Mouse (Mus musculus): ENCODE results near the gene Mtfr2.

Gene Mtfr2

DNA sequence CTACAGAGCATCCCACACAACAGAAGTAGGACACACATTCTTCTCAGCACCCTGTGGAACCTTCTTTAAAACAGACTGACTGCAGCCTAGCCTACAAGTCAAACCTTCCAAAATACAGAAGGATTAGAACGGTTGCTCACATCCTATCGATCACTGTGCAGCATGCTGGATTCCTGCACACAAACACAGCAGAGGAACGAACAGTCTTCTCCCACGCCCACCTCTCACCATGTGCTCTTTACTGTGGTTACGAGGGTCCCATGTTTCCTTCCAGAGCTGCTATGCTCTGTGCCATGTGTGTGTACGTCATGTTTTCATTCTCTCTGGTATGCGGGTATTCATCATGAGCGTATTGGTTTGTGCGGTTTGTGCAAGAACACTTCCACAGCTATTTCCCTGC, 30.1 kb downstream of the Mtfr2 start:
- in situ Hi-C loops (cut with MboI; ENCODE audit: low sequenced_read_pairs), result no loop called here

DNA sequence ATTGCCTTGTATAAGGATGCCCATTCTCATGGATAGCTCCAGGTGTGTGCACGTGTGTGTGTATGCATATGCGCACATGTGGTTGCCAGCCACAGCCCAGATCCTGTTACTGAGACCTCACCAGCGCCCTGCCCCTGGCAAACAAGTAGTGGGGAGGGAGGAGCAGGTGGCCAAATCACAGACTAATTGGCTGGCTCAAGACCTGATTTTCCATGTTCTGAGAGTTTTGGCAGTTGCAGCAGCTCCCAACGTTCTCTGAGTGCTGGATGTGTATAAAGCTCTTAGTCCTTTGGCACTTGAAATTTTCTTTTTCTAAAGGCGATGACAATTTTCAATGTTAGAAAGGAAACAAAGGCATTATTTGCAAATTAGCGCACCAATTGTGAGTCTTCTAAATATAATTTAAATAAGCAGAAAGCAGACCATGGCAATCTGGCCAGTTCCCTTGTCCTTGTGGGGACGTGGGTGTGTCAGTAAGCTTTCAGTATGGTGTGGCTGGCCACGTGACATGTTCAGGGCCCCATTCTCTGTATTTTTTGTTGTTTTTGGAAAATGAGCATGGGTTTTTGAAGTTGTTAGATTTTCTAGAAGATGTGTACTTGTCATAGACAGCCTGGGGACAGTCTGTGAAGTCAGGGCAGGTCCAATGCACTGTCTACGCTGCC, 31.6 kb downstream of the Mtfr2 start:
- in situ Hi-C loops (cut with MboI; ENCODE audit: low sequenced_read_pairs), result no loop called here

DNA sequence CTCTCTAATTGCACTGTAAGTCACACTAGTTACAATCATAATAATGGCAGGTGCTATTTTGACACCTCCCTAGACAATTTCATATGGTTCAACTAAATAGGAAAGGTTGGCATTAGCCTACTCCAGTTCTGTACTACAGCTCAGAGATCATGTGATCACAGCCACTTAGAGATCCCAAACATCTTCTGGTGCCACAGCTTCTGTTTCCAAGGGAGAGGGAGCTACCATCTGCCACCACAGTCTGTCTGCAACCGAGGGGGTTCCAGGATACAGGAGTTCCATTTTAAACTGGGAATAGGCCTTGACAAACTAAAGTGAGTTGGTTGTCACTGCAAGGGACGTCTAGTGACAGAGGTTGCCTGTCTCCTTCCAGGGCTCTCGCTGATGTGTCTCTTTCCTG, 33.2 kb downstream of the Mtfr2 start:
- in situ Hi-C loops (cut with MboI; ENCODE audit: low sequenced_read_pairs), result no loop called here

DNA sequence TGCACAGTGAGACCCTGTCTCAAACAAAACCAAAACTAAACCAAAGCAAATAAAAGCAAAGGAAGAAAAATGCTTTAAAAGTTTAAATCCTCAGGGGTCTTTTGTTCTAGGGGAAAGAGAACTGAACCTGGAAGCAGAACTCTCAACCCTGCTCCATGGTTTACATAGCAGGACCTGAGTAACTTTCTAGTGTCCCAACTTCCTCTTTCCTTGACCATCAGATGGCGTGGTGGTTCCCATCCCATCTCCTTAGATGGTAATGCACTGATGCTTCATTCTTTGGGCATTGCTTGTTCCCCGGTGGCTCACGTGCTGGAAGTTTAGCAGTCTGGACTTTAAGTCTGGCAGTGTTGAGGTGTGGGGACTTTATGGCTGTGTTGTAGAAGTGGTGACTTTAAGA, 33.8 kb downstream of the Mtfr2 start:
- in situ Hi-C loops (cut with MboI; ENCODE audit: low sequenced_read_pairs), result no loop called here

DNA sequence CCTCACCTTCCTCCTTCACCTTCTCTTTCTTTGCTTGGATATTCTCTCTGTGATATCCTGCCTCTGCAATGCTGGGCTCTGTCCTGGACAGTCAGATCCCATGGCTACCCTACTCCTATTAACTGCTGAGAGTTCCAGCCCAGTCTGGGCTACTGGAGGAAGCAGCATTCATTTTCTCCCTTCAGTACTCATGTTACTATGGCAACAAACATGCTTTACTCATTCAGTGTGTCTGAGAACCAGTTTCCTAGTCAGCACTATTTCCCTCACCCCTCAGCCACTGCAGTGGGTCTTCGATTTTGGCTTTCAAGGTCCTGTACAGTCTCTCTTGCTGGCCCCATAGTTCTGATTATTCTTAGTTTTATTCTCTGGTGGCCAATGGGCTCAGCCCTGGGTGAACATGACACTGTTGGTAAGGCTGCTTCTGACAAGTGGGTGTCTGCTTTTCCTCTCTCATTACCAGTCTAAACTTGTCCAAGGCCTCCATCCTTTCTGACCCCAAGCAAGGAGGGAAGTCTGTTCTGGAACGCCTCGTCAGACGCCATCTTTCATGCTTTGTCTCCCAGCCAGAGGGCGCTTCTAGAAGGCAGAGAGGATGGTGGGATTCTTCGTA, 35.3 kb downstream of the Mtfr2 start:
- in situ Hi-C loops (cut with MboI; ENCODE audit: low sequenced_read_pairs), result no loop called here

DNA sequence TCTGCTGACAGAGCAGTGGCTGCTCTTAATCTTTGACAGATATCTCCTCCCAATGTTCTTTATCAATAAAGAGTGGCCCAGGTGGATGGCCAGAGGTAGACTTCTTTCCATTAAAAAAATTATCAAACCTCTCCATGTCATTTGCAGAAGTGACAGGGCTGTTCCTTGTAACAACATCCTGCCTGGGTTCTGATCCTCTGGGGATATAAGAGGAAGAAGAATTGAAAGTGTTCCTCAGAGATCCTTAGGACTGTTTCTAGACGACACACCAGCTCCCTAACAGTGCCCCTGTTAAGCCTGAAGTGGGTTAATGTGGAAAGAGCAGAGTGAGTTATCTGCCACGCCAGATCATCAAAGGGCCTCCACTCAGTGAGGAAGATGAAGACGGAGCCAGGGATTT, 43.0 kb downstream of the Mtfr2 start:
- in situ Hi-C loops (cut with MboI; ENCODE audit: low sequenced_read_pairs), result no loop called here

DNA sequence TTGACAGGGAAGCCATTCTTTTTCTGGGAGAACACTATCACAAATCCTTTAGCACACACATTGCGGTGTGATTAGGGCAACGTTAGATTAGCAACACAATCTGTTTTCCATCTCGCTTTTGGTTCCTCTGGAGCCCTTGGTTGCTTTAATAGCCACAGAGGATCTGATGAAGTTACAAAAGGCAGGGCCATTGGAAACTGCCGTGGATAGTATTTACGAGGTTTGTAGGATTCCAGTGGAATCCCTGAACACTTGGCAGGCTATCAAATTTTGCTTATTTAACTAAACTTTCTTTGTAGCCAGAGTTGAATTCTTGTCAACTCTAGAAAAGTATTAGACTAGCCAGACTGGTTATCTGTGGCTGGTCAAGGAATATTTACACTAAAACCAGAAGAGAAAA, 47.2 kb downstream of the Mtfr2 start:
- in situ Hi-C loops (cut with MboI; ENCODE audit: low sequenced_read_pairs), result no loop called here

DNA sequence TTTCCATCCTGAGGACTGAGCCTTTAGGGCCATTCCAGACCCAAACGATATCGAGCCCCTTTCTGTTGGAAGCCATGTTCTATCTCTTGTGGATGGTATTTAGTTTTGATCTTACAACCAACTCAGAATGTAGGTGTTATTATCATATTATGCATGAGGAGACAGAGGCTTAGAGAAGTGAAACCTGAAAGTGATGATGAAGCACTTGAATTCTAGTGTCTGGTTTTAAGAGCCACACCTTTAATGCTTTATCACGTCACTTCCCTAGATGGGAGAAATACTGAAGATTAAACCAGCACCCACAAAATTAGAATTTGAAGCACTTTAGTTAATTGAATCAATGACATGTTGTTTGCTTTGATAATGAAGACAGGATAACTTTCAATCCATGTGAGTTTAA, 48.2 kb downstream of the Mtfr2 start:
- in situ Hi-C loops (cut with MboI; ENCODE audit: low sequenced_read_pairs), result no loop called here

DNA sequence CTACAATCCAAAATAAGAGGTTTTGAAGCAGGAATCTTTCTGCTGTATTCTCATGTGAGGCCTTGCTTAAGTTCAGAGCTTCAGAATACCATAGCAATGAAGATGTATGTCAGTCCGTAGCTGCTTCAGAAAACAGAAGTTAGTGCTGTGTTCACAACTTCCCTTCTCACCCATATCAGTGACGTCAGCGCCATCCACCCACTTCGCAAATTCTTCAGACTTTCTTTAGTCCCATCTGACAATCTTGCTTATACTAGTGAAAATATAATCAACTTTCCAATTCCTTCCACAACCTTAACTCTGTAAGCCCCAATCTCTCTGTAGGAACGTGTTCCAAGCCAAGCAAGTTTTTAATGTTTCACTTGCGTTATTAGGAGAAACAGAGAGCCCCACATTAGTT, 50.7 kb downstream of the Mtfr2 start:
- in situ Hi-C loops (cut with MboI; ENCODE audit: low sequenced_read_pairs), result no loop called here

DNA sequence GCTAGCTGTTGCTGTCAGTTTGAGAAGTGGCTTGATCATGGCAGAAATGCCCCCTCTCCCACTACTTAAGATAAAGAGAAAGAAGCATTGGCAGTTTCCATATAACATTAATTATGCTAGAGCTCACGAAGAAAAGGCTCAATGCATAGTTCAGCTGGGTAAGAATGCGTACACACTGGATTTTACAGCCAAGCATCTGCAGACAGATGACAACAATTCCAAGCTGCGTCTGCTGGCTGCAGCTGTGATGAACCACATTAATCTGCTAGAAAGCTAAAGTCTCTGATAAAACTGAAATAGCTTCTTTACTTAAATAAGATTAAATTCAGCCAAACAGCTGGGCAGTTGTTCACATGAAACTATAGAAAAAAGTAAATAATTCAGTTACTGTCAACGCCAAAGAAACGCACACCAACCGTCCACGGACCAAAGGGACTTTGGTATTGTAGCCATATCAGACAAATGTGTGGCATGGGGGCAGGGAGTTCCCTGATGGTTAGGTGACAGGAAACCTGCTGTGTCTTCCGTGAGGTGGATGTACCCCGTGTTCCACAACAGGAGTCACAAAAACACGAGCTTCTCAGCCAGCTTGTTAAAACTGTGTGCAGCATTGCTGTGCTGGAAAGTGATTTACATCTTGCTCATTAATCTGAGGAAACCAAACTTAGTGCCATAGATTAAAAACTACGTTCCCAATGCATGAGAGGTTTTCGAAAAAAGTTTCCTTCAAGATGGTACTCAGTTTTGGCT, 51.2 kb downstream of the Mtfr2 start:
- in situ Hi-C loops (cut with MboI; ENCODE audit: low sequenced_read_pairs), result no loop called here

DNA sequence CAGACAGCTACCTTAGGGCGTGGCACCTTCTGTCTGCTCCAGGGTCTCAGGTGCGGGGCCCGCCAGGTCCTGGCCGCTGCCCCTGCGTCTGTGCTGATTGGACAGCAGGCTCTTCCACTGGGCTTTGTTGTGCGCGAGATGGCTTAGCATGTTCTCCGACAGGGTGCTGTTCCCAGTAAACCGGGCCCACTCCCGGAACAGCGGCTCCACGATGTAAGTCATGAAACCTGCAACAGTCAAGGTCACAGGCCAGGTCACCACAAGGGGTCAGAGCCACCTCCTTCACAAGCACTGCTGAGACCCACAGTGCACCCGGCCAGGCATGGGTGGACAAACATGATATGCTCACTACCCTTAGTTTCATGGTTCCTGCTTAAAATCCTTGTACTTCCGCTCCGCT, 52.8 kb downstream of the Mtfr2 start:
- in situ Hi-C loops (cut with MboI; ENCODE audit: low sequenced_read_pairs), result no loop called here

DNA sequence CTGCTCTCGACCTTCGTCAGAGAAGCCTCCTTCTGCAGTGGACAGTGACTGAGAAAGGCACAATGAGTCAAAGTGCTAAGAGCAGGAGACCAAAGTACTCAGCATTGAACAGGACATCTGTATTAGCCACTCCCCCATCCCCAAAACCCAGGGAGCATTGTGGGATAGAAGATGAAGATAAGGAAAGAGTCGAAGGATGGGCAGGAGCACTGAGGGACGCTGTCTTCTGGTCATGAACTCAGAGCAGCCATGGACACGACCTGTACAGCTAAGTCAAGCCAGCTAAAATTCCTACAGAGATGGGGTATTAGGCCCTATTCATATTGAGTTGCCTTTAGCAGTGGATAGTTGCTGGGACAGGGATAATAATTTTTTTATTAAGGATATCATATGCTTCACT, 55.4 kb downstream of the Mtfr2 start:
- in situ Hi-C loops (cut with MboI; ENCODE audit: low sequenced_read_pairs), result no loop called here

DNA sequence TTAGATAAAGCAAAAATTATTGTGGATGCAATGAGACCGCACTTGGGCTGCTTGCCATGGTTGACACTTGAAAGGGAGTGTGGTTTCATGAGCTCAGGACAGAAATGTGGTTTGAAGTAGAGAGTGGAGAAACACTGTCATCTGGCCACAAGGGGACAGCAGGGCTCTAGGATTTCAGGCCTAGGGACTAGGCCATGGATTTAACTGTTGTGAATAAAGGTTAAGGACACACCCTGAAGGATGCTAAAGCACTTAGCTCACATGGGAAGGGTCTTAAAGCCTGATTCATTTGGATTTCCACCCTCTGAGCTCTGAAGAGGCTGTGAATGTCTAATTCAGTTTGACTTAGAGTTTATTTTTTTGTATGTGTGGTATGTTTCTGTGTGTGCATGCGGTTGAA, 57.9 kb downstream of the Mtfr2 start:
- in situ Hi-C loops (cut with MboI; ENCODE audit: low sequenced_read_pairs), result no loop called here

DNA sequence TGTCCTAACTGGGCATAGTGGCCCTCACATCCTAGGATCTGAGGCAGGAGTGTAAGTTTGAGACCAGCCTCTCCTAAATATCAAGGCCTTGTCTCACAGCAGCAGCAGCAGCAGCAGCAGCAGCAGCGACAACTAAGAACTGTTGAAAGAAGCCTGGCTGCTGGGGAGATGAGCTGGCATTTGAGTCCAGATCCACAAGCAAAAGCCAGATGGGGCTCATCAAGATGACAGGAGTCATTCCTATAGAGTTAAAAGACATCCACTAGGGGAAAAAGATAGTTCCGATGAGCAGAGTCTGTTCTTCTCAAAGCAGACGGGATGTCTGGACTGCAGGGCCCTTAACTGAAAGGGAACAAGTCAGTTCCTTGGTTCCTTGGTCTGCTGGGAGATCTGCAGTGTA, 60.8 kb downstream of the Mtfr2 start:
- in situ Hi-C loops (cut with MboI; ENCODE audit: low sequenced_read_pairs), result no loop called here

DNA sequence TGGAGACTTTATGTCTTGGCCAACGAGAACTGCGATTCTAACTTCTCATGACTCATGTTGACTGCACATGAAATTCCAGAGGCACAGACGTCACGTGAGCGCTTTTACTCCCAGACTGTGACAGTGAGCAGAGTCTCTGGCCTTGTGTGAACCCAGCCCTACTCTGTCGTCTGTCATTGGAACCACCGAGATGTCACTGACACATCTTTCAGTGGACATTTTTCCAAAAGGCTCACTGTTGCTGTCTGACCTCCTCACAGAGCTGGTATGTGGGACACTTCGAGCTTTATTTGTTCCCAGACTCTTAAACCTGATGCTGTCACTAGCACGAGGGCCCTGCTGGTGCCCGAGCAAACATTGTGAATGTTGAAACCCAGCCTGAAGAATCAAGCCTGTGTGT, 61.6 kb downstream of the Mtfr2 start:
- in situ Hi-C loops (cut with MboI; ENCODE audit: low sequenced_read_pairs), result no loop called here
